Mouse (Mus musculus) urinary bladder, postnatal 14 days (tissue): ENCODE measurements around the gene Slc34a2.
A peak's percentile ranks its signal among the peaks of the same experiment; 100 is the strongest.

Experiments
- DNase-seq: peaks from one replicate; pipeline ENCODE4 v3.0.0; 2021; ENCODE audit warnings: low spot score

Slc34a2 gene

GRCm38 (mm10) chr5:53025276-53025973 is 12.5 kb upstream of the Slc34a2 start:
- peak; percentile 15 for DNase-seq

GRCm38 (mm10) chr5:53031346-53031745 is 6.5 kb upstream of the Slc34a2 start:
- DNase-seq, result no peak

- no peak for DNase-seq
Observed at GRCm38 (mm10) chr5:53042034-53042748, 4.3 kb downstream of the Slc34a2 start.

- no peak for DNase-seq
Observed at GRCm38 (mm10) chr5:53042771-53043371, 5.0 kb downstream of the Slc34a2 start.

GRCm38 (mm10) chr5:53043716-53044115 is 5.8 kb downstream of the Slc34a2 start:
- no peak for DNase-seq

GRCm38 (mm10) chr5:53047951-53048350 is 10.1 kb downstream of the Slc34a2 start:
- DNase-seq, result no peak

- no peak for DNase-seq
Observed at GRCm38 (mm10) chr5:53048599-53048998, 10.7 kb downstream of the Slc34a2 start.

- DNase-seq, result peak; percentile 29
Observed at GRCm38 (mm10) chr5:53049046-53049445, 11.2 kb downstream of the Slc34a2 start.

GRCm38 (mm10) chr5:53050963-53051362 is 13.1 kb downstream of the Slc34a2 start:
- no peak for DNase-seq

- no peak for DNase-seq
Observed at GRCm38 (mm10) chr5:53053246-53053645, 15.4 kb downstream of the Slc34a2 start.

- DNase-seq, result no peak
Observed at GRCm38 (mm10) chr5:53061532-53062130, 23.8 kb downstream of the Slc34a2 start.

- no peak for DNase-seq
Observed at GRCm38 (mm10) chr5:53074553-53074952, 36.7 kb downstream of the Slc34a2 start.

GRCm38 (mm10) chr5:53078453-53078852 is 40.6 kb downstream of the Slc34a2 start:
- no peak for DNase-seq

- no peak for DNase-seq
Observed at GRCm38 (mm10) chr5:53087452-53087851, 49.6 kb downstream of the Slc34a2 start.

GRCm38 (mm10) chr5:53091331-53091730 is 53.5 kb downstream of the Slc34a2 start:
- no peak for DNase-seq

- no peak for DNase-seq
Observed at GRCm38 (mm10) chr5:53101848-53102473, 64.1 kb downstream of the Slc34a2 start.

- DNase-seq, result peak; percentile 46
Observed at GRCm38 (mm10) chr5:53104177-53104855, 66.4 kb downstream of the Slc34a2 start.

GRCm38 (mm10) chr5:53105716-53106115 is 67.8 kb downstream of the Slc34a2 start:
- DNase-seq, result peak; percentile 47

GRCm38 (mm10) chr5:53106125-53106524 is 68.2 kb downstream of the Slc34a2 start:
- DNase-seq, result no peak

GRCm38 (mm10) chr5:53106731-53107130 is 68.8 kb downstream of the Slc34a2 start:
- DNase-seq, result no peak

- DNase-seq, result no peak
Observed at GRCm38 (mm10) chr5:53108026-53108425, 70.1 kb downstream of the Slc34a2 start.

- DNase-seq, result no peak
Observed at GRCm38 (mm10) chr5:53108668-53109067, 70.8 kb downstream of the Slc34a2 start.
